Mouse (Mus musculus) testis, adult 2 months (tissue): ENCODE measurements at regions not wholly inside any gene's neighbourhood (a gene's known extent, or its start where the extent isn't known, plus 50 kb on each side); places are given as distances from the start of the nearest gene placed in this dataset.

ENCODE experiments used
- H3K27ac ChIP-seq: fragments of 200-500 bp; 2 replicates; pipeline ENCODE4 v1.5.1; 2012; ENCODE audit warnings: low read depth, low read length; ENCODE audit not compliant: control insufficient read depth, insufficient read depth
- H3K27me3 ChIP-seq: fragments of 200-500 bp; 2 replicates; pipeline ENCODE4 v1.6.1; 2012; ENCODE audit warnings: mild to moderate bottlenecking, low read length, moderate library complexity; ENCODE audit not compliant: control insufficient read depth, insufficient read depth
- H3K36me3 ChIP-seq: fragments of 200-500 bp; 2 replicates; pipeline ENCODE4 v1.6.1; 2012; ENCODE audit warnings: mild to moderate bottlenecking, low read length; ENCODE audit not compliant: control insufficient read depth, insufficient read depth
- H3K4me1 ChIP-seq: fragments of 200-500 bp; 2 replicates; pipeline ENCODE4 v1.6.1; 2012; ENCODE audit warnings: low read length; ENCODE audit not compliant: control insufficient read depth, insufficient read depth
- H3K4me3 ChIP-seq: fragments of 200-500 bp; 2 replicates; pipeline ENCODE4 v1.5.1; 2012; ENCODE audit warnings: low read depth, mild to moderate bottlenecking, low read length, moderate library complexity, mixed read lengths; ENCODE audit not compliant: control insufficient read depth
- CTCF ChIP-seq: fragments of 200-500 bp; IDR thresholded peaks from 2 replicates; pipeline ENCODE4 v1.5.1; 2012; ENCODE audit warnings: low read depth, mild to moderate bottlenecking, inconsistent platforms, low read length, moderate library complexity; ENCODE audit not compliant: control insufficient read depth, insufficient read depth, insufficient replicate concordance
- POLR2A ChIP-seq: fragments of 200-500 bp; IDR thresholded peaks from 2 replicates; pipeline ENCODE4 v1.6.1; 2012; ENCODE audit warnings: low read depth, mild to moderate bottlenecking, inconsistent platforms, low read length, moderate library complexity; ENCODE audit not compliant: control insufficient read depth

- Histone ChIP-seq H3K36me3 (no peaks in the 10 kb centered on the region), H3K4me3 (no peak overlapping the region), H3K27me3 (no peaks in the 10 kb centered on the region), H3K27ac (no peak overlapping the region), H3K4me1 (no peaks in the 10 kb centered on the region)
- TF ChIP-seq POLR2A = no peak
- no peak for TF ChIP-seq CTCF
These were observed 312.2 kb downstream of the Gm11011 start for GRCm38 (mm10) chr2:169275371-169275770.

GRCm38 (mm10) chr2:169274101-169274500 is 313.4 kb downstream of the Gm11011 start:
- TF ChIP-seq POLR2A (no peak), CTCF (no peak)
- Histone ChIP-seq H3K4me1 (no peaks in the 10 kb centered on the region), H3K27me3 (no peaks in the 10 kb centered on the region), H3K36me3 (no peaks in the 10 kb centered on the region), H3K4me3 (no peak overlapping the region), H3K27ac (no peak overlapping the region)

- H3K27ac ChIP-seq = no peak overlapping the region
- no peaks in the 10 kb centered on the region for H3K36me3 ChIP-seq
- H3K27me3 ChIP-seq = no peaks in the 10 kb centered on the region
- H3K4me1 ChIP-seq = no peaks in the 10 kb centered on the region
- H3K4me3 ChIP-seq = no peak overlapping the region
- TF ChIP-seq POLR2A = no peak
- TF ChIP-seq CTCF = no peak
These were observed 314.9 kb downstream of the Gm11011 start for GRCm38 (mm10) chr2:169272622-169273021.

- Histone ChIP-seq H3K27ac (no peak overlapping the region), H3K4me1 (no peaks in the 10 kb centered on the region), H3K27me3 (no peaks in the 10 kb centered on the region), H3K4me3 (no peak overlapping the region), H3K36me3 (no peaks in the 10 kb centered on the region)
- TF ChIP-seq POLR2A (no peak), CTCF (no peak)
These were observed 315.5 kb downstream of the Gm11011 start for GRCm38 (mm10) chr2:169272018-169272417.

GRCm38 (mm10) chr2:169260636-169261035 is 305.2 kb upstream of the Zfp64 start:
- TF ChIP-seq CTCF (no peak), POLR2A (no peak)
- Histone ChIP-seq H3K27me3 (no peaks in the 10 kb centered on the region), H3K4me3 (no peak overlapping the region), H3K36me3 (no peaks in the 10 kb centered on the region), H3K27ac (no peak overlapping the region), H3K4me1 (no peaks in the 10 kb centered on the region)

GRCm38 (mm10) chr2:169244572-169244971 is 289.2 kb upstream of the Zfp64 start:
- H3K36me3 ChIP-seq = no peaks in the 10 kb centered on the region
- H3K4me1 ChIP-seq = peaks cover 4% of the 10 kb centered on the region
- no peak overlapping the region for H3K27ac ChIP-seq
- H3K4me3 ChIP-seq = no peak overlapping the region
- no peaks in the 10 kb centered on the region for H3K27me3 ChIP-seq
- TF ChIP-seq CTCF (no peak), POLR2A (no peak)

- no peaks in the 10 kb centered on the region for H3K36me3 ChIP-seq
These were observed 288.6 kb upstream of the Zfp64 start for GRCm38 (mm10) chr2:169243981-169244380.

GRCm38 (mm10) chr2:169237856-169238255 is 282.5 kb upstream of the Zfp64 start:
- Histone ChIP-seq H3K4me3 (no peak overlapping the region), H3K27ac (no peak overlapping the region), H3K27me3 (no peaks in the 10 kb centered on the region), H3K4me1 (peaks cover 9% of the 10 kb centered on the region), H3K36me3 (no peaks in the 10 kb centered on the region)
- no peak for TF ChIP-seq POLR2A
- no peak for TF ChIP-seq CTCF

More at GRCm38 (mm10) chr2:169243981-169244380, 288.6 kb upstream of the Zfp64 start:
- no peaks in the 10 kb centered on the region for H3K27me3 ChIP-seq
- no peak overlapping the region for H3K4me3 ChIP-seq
- peaks cover 4% of the 10 kb centered on the region for H3K4me1 ChIP-seq
- TF ChIP-seq CTCF = no peak
- no peak for TF ChIP-seq POLR2A
- no peak overlapping the region for H3K27ac ChIP-seq
